Mouse (Mus musculus): ENCODE data around the gene Gm815. TPM values are rescaled to one million over a fixed set of nuclear protein-coding genes. Genes with fewer than 3 reads are reported as not detected.

The Gm815 gene
- total RNA-seq (2021), result not detected
- long read RNA-seq, experiment 1, result 0 reads
- long read RNA-seq, experiment 2, result 0 reads

DNA sequence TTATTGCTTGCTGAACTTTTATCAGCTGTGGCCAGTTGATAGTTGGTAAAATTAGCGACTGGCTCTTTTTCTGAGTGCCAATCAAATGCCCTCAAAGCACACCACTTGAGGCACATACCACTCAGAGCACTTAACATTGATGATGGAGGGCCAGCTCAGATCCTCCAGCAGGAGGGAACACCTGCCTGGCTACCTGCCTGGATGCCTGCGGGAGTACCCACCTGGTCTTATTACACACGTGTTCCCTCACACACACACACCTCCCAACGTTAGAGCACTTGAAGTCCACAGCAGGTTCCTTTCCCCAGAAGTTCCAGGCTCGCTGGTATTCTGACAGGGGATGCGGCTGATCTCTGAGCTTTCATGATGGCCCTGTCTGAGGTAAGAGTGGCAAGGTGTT is at the start of gene Gm815:
Gene Gm815, plus strand, starts transcription at position 266 of the 400 bp plus-strand sequence.
- DNase-seq, result no peak
- intact Hi-C loops (cut with DNase I), result no loop called here
- Histone ChIP-seq H3K4me3 (no peak within 1 kb of the TSS), H3K27ac (no peak within 1 kb of the TSS)
- TF ChIP-seq CTCF (IDR thresholded peaks at IDR 0.05), result no peak

DNA sequence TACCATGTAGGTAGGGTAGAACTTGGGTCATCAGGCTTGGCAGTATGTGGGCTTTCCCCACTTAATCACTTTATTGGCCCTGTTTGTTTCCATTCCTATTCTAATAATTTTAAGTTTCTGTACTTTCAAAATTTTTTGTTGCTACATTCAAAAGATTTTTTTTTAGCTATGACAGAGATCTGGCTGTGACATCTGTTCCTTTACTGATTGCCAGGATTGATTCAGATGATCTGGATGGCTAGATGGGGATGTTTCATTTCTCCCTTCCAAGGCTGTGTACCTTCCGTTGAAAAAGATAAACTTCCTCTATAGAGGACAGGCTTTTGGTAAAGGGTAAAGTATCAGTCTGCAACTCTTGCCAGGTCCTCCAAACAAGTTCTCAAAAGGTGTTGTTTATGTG is 48.1 kb upstream of the Gm815 start:
- intact Hi-C loops (cut with DNase I), result no loop called here
- no peak for DNase-seq
- TF ChIP-seq CTCF (IDR thresholded peaks at IDR 0.05), result no peak
- Histone ChIP-seq H3K4me3 (no peak overlapping the region), H3K27ac (no peak overlapping the region)

GRCm38 (mm10) chr19:26843896-26844295 is 41.8 kb upstream of the Gm815 start:
- intact Hi-C loops (cut with DNase I), result no loop called here
- no peak for TF ChIP-seq CTCF (IDR thresholded peaks at IDR 0.05)
- no peak for DNase-seq
- H3K27ac ChIP-seq, result no peak overlapping the region
- no peak overlapping the region for H3K4me3 ChIP-seq

DNA sequence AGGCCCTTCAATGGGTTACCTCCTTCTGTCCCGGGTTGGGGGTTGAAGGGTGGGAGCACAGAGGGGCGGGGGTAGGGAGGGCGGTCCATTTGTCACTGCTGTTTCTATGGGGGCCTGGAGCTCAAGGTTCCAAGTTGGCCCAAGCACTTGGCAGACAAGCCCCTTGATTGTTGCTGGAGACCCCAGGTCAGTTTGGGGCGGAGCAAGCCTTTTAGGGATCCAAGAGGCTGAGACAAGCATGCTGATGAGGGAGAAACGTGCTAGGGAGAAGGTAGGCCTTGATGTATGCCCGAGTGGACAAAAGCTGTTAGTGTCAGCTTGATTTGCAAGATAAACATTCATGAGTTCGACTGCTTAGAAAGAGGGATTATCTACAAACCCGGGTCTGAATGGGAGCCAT is 40.9 kb upstream of the Gm815 start:
- Histone ChIP-seq H3K4me3 (peak overlapping the region; percentile 78), H3K27ac (no peak overlapping the region)
- DNase-seq, result no peak
- intact Hi-C loops (cut with DNase I), result no loop called here
- no peak for TF ChIP-seq CTCF (IDR thresholded peaks at IDR 0.05)

DNA sequence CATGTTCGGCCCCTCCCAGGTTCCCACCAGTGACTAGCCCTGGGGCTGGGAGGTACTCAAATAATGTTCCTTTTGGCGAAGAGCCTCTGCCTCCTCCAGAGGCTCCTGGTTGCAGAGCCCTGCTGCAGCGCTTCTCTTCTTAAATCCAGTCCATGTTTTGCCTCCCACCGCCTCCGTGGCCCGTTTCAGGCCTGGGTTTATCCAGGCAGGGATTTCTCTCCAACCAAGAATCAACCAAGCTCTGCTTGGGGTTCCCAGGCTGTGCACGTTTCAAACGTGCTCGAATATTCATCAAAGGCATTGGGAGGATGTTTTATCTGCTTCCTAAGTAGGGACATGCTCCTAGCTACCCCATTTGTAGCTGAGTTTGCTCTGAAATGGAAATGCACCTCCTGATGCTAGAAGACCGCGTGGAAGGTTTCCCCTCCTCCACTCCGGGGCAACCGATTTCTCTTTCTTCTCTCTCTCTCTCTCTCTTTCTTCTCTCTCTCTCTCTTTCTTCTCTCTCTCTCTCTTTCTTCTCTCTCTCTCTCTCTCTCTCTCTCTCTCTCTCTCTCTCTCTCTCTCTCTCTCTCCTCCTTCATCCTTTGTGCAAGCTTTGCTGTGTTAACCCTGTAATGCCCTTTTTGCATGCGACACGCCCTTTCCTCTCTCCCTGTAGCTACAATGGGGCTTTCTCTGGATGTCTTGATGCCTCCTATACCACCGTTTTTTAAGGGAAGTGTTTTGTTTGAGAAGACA is 40.2 kb upstream of the Gm815 start:
- peak; percentile 80 for DNase-seq
- TF ChIP-seq CTCF (IDR thresholded peaks at IDR 0.05), result no peak
- Histone ChIP-seq H3K27ac (peak overlapping the region; percentile 70), H3K4me3 (peak overlapping the region; percentile 78)
- intact Hi-C loops (cut with DNase I), result no loop called here

DNA sequence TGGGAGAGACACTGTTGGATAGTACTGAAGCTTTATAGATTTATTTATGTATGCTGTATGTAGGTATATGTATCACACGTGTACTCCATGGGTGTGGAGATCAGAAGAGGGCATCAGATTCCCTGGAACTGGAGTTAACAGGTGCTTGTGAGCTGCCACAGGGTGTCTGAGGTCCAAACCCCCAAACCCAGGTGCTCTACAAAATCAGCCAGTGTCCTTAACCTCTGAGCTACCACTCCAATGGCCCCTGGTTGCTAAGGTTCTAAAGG is 39.7 kb upstream of the Gm815 start:
- TF ChIP-seq CTCF (IDR thresholded peaks at IDR 0.05), result no peak
- intact Hi-C loops (cut with DNase I), result no loop called here

GRCm38 (mm10) chr19:26851017-26851782 is 34.5 kb upstream of the Gm815 start:
- intact Hi-C loops (cut with DNase I), result no loop called here
- no peak for TF ChIP-seq CTCF (IDR thresholded peaks at IDR 0.05)
- no peak overlapping the region for H3K27ac ChIP-seq
- H3K4me3 ChIP-seq, result no peak overlapping the region
- DNase-seq, result no peak

More for the DNA sequence above, 39.7 kb upstream of the Gm815 start:
- Histone ChIP-seq H3K27ac (no peak overlapping the region), H3K4me3 (peak overlapping the region; percentile 78)
- DNase-seq, result no peak

DNA sequence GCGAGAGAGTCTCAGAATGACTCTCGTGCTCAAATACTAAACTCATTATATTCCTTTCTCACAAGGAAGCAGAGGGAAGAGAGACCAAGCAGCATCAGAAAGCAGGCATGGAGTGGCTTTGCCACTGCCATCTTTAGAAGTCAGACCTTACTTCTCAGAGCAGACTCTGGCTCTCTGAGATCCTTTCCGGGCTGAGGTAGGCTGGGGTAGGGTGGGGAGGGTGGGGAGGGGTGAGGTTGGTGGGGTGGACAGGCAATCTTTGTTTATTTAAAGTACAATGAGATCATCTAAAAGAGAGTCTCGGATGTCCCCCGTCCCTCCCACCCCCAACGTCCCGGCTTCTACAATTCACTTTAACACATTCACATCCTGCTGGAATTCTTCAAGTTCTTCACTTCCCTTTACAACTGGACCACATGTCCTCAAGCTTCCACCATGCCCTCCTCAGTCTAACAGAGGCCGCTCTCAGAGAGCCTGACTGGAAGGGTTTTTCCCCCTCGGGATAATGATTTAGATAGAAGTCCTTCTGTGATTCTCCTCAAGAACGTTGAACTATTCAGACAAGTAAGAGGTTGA is 33.3 kb upstream of the Gm815 start:
- TF ChIP-seq CTCF (IDR thresholded peaks at IDR 0.05), result no peak
- H3K27ac ChIP-seq, result no peak overlapping the region
- DNase-seq, result no peak
- no peak overlapping the region for H3K4me3 ChIP-seq
- intact Hi-C loops (cut with DNase I), result no loop called here

GRCm38 (mm10) chr19:26853701-26854282 is 31.9 kb upstream of the Gm815 start:
- TF ChIP-seq CTCF (IDR thresholded peaks at IDR 0.05), result no peak
- intact Hi-C loops (cut with DNase I), result no loop called here
- no peak overlapping the region for H3K27ac ChIP-seq

GRCm38 (mm10) chr19:26854661-26855060 is 31.0 kb upstream of the Gm815 start:
- no peak for DNase-seq
- intact Hi-C loops (cut with DNase I), result no loop called here
- no peak overlapping the region for H3K27ac ChIP-seq
- no peak overlapping the region for H3K4me3 ChIP-seq
- no peak for TF ChIP-seq CTCF (IDR thresholded peaks at IDR 0.05)

More at GRCm38 (mm10) chr19:26853701-26854282, 31.9 kb upstream of the Gm815 start:
- no peak for DNase-seq
- no peak overlapping the region for H3K4me3 ChIP-seq

DNA sequence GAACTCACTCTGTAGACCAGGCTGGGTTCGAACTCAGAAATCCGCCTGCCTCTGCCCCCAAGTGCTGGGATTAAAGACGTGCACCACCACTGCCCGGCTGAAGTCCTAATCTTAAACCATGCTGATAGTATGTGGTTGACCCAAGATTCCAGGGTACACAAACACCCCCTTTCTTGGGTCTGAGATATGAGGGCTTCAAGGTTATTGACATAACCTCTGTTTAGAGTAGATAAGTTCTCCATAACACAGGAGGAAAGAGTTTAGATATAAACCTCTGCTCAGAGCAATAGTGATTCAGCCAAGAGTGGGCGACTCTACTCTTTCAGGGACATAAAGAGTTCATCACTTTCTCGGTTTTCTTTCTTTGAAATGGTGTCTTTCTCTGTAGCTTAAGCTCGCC is 30.5 kb upstream of the Gm815 start:
- DNase-seq, result no peak
- Histone ChIP-seq H3K27ac (no peak overlapping the region), H3K4me3 (no peak overlapping the region)
- no peak for TF ChIP-seq CTCF (IDR thresholded peaks at IDR 0.05)
- intact Hi-C loops (cut with DNase I), result no loop called here

GRCm38 (mm10) chr19:26858427-26859194 is 27.1 kb upstream of the Gm815 start:
- Histone ChIP-seq H3K27ac (no peak overlapping the region), H3K4me3 (peak overlapping the region; percentile 30)
- no peak for TF ChIP-seq CTCF (IDR thresholded peaks at IDR 0.05)
- intact Hi-C loops (cut with DNase I), result no loop called here
- no peak for DNase-seq

Data from gastrocnemius, adult 2 months (tissue).